Mouse (Mus musculus): Measurements from ENCODE around the gene Hist1h2ag.
"Not testable (repeated sequence)": the region's sequence is repeated elsewhere in the genome, so short reads cannot be mapped to it uniquely, and the experiment has no call there.

The Hist1h2ag gene

DNA sequence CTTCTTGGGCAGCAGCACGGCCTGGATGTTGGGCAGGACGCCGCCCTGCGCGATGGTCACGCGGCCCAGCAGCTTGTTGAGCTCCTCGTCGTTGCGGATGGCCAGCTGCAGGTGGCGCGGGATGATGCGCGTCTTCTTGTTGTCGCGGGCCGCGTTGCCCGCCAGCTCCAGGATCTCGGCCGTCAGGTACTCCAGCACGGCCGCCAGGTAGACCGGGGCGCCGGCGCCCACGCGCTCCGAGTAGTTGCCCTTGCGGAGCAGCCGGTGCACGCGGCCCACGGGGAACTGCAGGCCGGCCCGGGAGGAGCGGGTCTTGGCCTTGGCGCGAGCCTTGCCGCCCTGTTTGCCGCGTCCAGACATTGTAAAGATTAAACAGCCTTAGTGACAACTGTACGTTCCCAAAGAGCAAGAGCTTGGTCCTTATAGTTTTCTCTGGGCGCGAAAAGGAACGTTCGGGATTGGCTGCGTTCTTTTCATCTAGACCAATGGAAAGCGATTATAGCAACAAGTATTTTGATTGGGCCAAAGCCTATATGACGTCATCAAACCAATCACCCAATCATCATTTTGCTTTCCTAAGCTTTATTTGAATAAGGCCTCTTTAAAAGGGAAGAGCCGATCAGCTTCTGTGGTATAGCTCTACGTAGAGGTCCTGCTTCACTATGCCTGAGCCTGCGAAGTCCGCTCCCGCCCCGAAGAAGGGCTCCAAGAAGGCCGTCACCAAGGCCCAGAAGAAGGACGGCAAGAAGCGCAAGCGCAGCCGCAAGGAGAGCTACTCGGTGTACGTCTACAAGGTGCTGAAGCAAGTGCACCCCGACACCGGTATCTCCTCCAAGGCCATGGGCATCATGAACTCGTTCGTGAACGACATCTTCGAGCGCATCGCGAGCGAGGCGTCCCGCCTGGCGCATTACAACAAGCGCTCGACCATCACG lies at the start of gene Hist1h2ag, which contains the start of gene Hist1h2bj:
Gene Hist1h2ag (minus strand): TSS at position 377 of the 935 bp plus-strand sequence.
Gene Hist1h2bj (plus strand): TSS at position 647 of the 935 bp plus-strand sequence.
- peak; percentile 87 for DNase-seq (ENCODE audit: extremely low spot score, low spot score)

DNA sequence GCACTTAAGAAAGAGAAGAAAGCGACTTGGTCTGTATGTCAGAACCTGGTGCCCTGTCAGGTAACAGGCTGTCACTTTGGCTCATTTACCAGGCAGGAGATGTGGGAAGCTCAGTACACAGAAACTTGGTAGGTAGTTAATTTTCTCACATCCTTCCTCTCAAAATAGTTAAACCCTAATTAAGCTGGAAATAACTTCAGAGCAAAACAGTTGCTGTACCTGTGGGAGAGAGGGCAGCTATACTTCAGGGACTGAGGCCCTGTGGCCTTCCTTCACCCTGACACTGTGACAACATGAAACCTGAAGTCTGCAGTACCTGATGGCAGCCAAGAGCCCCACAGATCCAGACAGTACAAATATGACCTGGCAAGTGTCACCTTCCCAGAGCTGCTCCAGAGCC lies 41.4 kb upstream of the Hist1h2ag start, which contains the start of gene Vmn1r188:
Gene Vmn1r188 (plus strand): TSS at position 301 of the 400 bp plus-strand sequence.
- DNase-seq (ENCODE audit: extremely low spot score, low spot score), result not testable (repeated sequence)

DNA sequence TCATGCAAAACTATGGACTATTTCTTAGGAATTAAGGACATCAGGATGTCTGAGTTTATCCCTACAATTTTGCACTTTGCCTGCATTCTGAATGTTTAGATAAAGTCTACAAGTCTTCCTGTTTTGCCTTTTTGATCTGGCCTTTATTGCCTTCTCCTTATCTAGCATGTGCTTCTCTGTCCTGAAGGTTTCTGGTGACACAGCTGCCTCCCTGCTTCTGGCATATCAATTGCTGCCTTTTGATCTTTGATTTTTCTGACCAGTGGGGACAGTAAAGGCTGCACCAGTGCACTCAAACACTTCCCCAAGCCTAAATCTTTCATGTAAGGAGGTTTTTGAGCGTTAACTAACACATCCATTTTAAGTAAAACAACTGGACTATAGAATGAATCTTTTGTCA lies 20.7 kb upstream of the Hist1h2ag start:
- no peak for DNase-seq (ENCODE audit: extremely low spot score, low spot score)

DNA sequence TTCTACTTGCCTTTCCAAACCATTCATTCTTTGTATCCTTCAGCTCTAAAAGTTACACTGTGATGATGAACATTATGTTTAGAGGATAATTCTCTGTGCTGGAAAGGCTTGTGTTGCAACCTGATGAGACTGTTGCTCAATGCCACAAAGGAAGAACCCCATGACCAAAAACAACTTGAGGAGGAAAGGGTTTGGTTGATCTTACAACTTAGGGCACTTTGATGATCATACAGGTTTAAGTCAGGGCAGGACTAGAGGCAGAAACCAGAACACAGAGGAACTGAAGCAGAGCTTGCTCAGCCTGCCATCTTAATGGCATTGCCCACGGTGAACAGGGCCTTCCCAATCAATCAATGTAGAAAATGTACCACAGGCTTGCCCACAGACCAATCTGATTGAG lies 18.7 kb upstream of the Hist1h2ag start:
- no peak for DNase-seq (ENCODE audit: extremely low spot score, low spot score)

DNA sequence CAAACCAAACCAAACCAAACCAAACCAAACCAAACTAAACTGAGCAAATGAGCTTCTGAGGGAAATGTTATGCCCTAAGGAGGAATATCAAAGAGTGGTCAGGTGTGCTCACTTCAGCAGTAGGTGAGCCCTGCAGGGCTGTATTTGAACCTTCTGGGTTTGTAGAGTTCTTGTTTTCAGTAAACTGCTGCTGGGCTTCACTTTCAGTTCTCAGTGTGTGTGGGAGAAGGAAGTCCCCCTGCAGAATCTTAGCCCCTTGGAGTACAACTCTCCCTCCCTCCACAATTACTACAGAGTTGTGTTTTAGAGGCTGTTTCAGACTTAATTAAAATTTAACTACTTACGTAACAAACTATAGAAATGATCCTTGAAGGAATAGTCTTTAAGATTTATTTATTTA lies 11.0 kb upstream of the Hist1h2ag start:
- no peak for DNase-seq (ENCODE audit: extremely low spot score, low spot score)

DNA sequence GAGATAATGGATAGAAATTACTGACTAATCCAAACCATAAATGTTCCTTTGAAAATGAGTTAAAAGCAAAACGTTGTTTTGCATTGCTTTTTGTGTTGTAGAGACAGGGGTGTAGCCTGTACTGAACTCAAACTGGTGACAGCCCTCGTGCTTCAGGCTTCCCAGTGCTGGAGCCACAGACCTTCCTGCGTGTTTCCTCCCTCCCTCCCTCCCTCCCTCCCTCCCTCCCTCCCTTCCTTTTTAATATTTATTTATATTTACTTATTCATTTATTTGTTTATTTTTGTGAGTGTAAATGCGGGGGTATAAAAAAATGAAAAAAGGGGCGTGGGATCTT lies 8.7 kb upstream of the Hist1h2ag start:
- no peak for DNase-seq (ENCODE audit: extremely low spot score, low spot score)

DNA sequence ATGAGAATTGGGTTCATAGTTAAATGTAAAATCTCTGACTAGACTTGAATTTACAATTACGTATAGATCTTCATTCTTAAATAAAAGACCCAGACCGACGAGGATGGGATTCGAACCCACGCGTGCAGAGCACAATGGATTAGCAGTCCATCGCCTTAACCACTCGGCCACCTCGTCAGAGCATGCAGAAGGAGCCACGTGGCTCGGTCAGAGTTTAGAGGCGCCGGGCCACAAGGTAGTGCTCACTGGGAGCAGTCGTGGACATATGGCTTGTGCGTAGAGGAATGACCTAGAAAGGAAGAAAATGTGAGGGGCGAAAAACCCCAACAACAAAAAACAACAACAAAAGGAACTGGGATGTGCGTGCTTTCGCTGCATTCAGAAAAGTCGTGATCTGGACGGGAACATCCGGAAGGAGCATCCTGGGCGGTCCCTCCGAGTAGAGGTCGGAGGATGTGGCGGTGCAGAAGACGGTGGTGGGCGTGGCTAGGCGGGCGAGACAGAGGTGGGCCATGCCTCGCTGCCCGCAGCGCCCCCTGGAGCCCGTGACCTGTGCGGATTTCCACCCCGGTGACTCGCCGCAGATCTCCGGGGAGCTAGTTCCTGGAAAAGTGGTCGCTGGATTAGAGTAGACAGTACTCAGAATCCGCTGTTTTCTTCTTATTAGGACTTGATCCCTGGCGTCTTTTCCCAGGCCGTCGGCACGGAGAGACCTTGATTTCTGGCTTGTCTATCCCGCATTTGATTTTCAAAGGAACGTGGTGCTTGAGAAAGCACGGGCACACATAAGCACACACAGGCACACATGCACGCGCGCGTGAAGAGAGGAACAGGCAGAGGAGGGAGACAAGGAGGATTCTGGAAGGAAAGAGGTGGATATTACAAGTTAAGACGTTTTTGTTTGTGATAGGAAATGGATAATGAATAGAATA lies 8.1 kb upstream of the Hist1h2ag start:
- DNase-seq (ENCODE audit: extremely low spot score, low spot score), result peak; percentile 94

DNA sequence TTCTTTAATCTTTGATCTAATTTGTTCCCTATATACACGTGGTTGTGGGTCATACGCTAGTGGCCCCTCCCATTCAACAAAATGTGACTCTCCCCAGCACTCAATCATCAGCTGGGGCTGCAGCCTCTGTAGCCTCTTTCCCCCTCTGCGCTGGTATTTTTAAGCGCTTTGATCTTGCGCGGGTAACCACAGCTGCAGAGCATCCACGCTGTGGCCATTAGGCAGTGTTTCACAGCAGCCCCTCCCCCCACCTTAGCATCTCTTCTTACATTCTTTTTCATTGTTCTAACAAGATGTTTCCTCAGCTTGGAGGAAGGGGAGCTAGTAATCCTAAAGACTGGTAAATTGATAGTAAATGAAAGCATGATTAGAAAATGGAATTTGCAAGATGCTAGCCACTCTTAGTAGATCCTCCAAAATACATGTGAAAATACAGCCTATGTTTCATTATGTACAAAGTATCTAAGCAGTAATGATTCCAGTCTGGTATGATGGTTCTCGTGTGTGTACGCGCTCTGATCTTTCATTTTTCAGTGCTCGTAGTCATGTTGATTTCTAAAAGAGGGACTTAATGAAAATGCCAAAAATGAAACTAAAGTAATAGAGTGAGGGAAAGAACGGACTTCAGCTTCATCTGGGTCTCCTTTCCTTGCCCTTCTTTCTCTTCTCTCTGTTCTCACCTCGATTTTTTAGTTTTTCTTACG lies 7.1 kb upstream of the Hist1h2ag start:
- DNase-seq (ENCODE audit: extremely low spot score, low spot score), result peak; percentile 75

DNA sequence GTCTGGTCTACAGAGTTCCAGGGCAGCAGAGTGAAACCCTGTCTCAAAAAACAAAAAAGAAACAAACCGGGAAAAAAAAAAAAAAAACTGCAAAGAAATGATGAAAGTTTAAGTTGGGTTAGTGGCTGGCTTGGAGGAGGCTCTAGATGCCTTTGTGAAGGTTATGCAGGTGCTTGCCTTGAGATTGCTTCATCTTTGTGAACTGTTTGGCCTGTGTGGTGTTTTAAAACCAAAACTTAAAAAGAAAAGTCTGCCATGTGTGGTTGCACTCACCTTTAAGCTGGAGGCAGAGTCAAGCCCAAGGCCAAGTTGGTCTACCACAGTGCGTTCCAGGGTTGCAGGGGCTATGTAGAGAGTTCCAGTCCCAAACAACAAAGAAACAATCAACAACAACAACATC lies 6.3 kb upstream of the Hist1h2ag start:
- no peak for DNase-seq (ENCODE audit: extremely low spot score, low spot score)

DNA sequence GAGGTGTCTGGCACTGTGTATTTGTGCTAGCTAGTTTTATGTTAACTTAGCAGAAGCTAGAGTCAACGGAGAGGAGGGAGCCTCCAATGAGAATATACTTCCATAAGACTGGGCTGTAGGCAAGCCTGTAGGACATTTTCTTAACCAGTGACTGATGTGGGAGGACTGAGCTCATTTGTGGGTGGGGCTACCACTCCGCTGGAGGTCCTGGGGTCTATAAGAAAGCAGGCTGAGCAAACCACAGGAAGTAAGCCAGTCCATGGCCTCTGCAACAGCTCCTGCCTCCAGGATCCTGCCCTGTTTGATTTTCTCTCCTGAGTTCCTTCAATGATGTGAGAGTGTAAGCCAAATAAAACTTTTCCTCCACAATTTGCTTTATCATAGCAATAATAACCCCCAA lies 2.6 kb upstream of the Hist1h2ag start:
- peak; percentile 11 for DNase-seq (ENCODE audit: extremely low spot score, low spot score)

DNA sequence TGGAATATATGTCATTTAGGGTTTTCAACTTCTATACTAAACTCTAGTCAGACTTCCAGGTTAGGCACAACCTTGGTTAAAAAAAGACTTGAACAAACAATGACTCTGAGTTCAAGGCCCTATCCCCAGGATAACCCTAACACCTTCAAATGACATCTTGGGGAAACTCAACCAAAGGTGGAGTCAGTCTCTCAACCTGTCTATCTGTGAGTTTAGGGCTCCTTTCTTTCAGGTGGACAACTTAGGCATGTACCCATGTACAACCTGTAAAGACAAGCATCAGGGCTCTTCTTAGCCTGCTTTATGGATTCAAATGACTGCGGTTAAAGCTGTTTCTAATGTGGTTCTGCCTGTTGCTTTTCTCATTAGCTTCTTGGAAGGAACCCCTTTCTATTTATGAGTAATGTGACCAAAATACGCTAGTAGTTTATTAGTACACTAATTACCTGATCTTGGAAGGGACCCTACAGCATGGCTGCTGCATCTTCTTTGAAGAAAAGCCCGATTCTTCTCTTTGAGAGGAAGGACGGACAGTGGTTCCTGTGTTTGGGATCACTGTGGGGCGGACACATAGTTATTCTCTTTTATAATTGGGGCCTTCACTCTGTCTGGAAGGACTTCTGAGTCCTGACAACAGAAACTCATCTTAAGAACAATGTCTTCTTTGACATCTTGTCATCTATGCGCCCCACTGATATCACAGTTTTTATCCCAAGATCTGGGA lies 1.9 kb upstream of the Hist1h2ag start:
- DNase-seq (ENCODE audit: extremely low spot score, low spot score), result peak; percentile 14

DNA sequence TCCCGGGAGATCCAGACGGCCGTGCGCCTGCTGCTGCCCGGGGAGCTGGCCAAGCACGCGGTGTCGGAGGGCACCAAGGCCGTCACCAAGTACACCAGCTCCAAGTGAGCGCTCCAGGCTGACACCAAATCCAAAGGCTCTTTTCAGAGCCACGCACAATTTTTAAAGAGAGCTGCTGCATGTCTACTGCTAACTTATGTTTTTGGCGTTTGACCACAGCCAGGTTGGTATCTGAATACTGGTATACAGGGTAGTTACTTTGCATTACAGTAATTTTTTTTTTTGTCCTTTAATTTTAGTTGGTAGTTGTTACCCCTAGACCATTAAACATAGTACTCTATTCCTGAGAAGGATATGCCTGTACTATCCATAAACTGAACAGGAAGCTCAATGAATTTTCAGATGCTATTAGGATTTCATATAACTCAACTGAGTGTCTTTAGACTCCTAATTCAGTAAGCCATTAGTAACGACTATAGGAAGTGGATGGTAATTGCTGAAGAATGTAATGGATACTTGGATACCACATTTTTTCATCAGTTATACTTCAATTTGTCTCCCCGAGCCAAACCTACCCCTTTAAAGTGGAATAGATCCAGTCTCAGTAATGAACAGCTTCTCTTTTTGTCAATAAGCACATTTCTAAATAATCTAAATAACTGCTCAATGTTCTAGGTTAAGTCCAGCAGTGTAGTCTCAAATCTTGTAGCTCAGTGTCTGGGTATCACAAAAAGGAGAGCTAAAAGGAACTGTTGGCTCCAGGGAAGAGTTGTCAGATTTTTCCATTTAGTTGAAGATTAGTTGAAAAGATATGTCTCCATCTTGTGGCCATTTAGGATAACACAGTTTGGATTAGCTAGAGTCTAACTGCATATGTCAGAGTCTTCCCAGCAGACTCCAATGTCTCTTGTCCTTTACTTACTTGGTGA lies 1.0 kb upstream of the Hist1h2ag start:
- DNase-seq (ENCODE audit: extremely low spot score, low spot score), result peak; percentile 43

DNA sequence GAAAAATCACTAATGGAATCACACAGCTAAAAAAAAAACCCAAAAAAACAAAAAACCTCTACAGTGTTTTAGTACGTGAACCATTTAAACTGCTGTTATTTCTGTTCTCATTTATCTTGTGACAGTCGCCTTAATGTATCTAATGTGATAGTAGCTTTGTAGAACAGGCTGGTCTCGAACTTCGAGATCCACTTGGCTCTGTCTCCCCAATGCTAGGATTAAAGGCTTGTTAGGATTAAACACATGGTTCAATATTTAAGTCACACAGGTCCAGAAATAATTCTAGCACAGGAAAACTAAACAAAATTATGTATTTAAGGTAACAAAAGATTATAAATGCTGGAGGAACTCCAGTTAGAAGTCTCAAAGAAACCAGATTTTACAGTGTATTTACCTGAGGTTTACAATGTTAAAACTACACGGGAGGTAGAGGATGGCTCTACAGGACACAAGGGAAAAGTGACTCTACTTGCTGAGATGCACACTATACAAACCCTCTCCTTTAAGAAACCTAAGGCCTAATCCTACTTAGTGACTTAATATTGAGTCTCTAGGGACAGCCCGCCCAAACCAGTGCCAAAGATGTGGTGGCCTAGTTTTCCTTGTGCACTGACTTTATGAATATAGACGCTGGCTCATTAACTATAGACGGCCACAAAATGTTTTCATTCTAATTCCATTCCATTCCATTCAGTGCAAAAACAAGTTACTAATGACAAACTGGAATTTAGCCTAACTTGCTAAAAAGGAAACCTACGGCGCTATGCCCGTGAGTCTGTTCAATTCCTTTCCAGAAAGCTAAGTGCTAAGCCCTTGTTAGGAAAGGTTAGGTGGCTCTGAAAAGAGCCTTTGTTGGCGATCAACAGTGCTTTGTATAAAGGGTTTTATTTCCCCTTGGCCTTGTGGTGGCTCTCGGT lies 835 bp downstream of the Hist1h2ag start:
- peak; percentile 51 for DNase-seq (ENCODE audit: extremely low spot score, low spot score)

DNA sequence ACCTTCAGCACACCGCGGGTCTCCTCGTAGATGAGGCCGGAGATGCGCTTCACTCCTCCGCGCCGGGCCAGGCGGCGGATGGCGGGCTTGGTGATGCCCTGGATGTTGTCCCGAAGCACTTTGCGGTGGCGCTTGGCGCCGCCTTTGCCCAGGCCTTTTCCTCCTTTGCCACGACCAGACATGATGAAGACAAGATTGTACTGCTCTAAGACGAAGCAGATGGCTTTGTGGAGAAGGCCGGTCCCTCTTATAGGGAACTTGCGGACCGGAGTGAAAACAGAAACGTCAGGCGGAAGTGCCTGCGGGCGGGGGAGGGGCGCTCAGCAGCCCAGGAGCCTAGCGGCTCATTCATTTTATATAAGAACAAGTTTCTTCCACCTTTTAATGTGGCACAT lies 1.6 kb downstream of the Hist1h2ag start, which contains the start of gene Hist1h4i:
Gene Hist1h4i (minus strand): TSS at position 221 of the 395 bp plus-strand sequence.
- DNase-seq (ENCODE audit: extremely low spot score, low spot score), result peak; percentile 96

DNA sequence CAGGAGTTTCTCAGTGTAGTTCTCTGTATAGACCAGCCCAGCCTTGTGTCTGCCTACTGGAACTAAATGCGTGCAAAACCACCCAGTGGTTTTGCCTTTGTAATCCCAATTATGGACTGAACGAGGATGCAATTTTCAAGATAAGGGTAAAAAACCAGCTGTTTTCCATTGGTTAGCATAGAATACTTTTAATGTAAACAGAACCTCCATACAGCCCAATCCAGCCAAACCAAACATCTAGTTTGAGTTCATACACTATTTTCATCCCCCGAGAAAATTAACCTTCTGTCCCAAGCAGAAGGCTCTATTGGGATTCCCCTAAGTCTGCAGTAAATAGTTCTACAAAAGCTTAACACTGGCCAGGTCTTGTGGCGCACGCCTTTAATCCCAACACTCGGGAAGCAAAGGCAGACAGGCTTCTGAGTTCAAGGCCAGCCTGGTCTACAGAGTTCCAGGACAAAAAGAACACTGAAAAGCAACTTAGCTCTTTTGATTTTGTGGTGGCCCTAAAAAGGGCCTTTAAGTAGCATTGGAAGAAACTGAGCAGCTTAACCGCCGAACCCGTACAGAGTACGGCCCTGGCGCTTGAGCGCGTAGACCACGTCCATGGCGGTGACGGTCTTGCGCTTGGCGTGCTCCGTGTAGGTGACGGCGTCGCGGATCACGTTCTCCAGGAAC lies 2.1 kb downstream of the Hist1h2ag start:
- DNase-seq (ENCODE audit: extremely low spot score, low spot score), result peak; percentile 64

DNA sequence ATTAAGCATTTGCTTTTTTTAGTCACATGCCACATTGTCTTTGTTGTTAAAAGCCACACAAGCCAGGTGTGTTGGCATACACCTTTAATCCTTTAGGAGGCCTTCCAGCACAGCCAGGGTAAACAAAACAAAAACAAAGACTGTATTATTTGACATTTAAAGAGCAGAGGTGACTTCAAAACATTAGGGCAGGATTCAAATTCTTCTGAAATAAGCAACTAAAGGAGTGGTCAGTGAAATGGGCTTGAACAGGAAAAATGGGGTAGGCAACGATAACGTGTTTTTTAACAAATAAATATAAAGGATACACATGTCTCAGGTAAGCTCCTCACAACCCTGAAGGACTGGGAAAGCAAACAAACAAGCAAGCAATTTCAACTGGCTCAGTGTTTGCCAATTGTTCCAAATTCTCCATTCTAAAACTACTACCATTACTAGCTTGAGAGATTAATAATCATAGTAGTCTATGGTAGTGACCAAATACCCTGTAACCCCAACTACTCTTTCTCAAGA lies 2.7 kb downstream of the Hist1h2ag start:
- no peak for DNase-seq (ENCODE audit: extremely low spot score, low spot score)

DNA sequence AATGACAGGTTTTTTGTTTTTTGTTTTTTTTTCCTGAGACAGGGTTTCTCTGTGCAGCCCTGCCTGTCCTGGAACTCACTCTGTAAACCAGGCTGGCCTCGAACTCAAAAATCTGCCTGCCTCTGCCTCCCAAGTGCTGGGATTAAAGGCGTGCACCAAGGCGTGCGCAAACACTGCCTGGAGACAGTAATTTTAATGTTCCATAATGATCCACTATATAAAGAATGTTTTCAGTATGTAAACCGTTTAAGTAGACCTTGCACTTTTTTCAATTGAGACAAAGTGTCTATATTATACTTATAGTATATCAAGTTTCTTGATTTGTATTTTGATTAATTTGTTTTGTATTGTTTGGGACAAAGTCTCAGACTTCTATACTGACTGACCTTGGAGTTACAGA lies 3.4 kb downstream of the Hist1h2ag start:
- DNase-seq (ENCODE audit: extremely low spot score, low spot score), result no peak

DNA sequence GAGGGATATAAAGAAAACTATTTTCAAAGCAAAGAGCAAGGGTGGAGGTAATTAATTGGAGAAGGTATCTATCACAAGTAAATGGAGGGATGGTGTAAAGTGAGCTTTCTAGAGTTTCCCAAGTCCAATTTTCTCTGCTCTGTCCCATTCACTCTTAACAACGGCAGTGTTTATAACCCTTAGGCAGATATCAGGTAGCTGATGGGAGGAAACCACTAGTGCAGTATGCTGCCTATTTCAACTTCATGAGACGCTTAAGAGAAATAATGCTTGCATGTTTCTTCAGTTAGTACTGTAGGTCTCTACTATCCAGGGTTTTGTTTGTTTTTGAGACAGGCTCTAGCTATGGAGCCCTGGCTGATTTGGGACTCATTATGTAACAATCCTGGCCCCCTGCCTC lies 5.3 kb downstream of the Hist1h2ag start:
- no peak for DNase-seq (ENCODE audit: extremely low spot score, low spot score)

All from neural tube, embryonic 10.5 days (tissue).